Mouse (Mus musculus): ENCODE measurements around the gene Panx3. TPM values are rescaled to one million over a fixed set of nuclear protein-coding genes. Genes with fewer than 3 reads are reported as not detected.

The Panx3 gene
- polyA plus RNA-seq, 1 experiment from 2014 or later: 0.79 TPM

- no peak overlapping the region for H3K4me3 ChIP-seq
- 92% methylated on average over 1 of the region's 1 CpGs for WGBS
- no peaks in the 10 kb centered on the region for H3K27me3 ChIP-seq
- H3K4me2 ChIP-seq (replicated peaks): no peak overlapping the region
- no peaks in the 10 kb centered on the region for H3K9me3 ChIP-seq (replicated peaks)
- H3K4me1 ChIP-seq: peaks cover 25% of the 10 kb centered on the region
- no peak for ATAC-seq (ENCODE audit: low FRiP score)
- H3K36me3 ChIP-seq: no peaks in the 10 kb centered on the region
- no peak overlapping the region for H3K9ac ChIP-seq
- peak overlapping the region; percentile 44; the same call in 1 of the 2 replicates for H3K27ac ChIP-seq
Measured at GRCm38 (mm10) chr9:37627263-37627662, 41.8 kb downstream of the Panx3 start.

GRCm38 (mm10) chr9:37626103-37626567, 42.9 kb downstream of the Panx3 start:
- Histone ChIP-seq H3K27me3 (no peaks in the 10 kb centered on the region), H3K27ac (peak overlapping the region; percentile 88), H3K4me3 (no peak overlapping the region), H3K4me2 (replicated peaks) (peak overlapping the region; percentile 37), H3K9me3 (replicated peaks) (no peaks in the 10 kb centered on the region), H3K36me3 (no peaks in the 10 kb centered on the region), H3K9ac (no peak overlapping the region), H3K4me1 (peaks cover 25% of the 10 kb centered on the region)
- ATAC-seq (ENCODE audit: low FRiP score): peak; percentile 59
- 8% methylated on average over 3 of the region's 3 CpGs for WGBS

GRCm38 (mm10) chr9:37625641-37626040, 43.4 kb downstream of the Panx3 start:
- Histone ChIP-seq H3K9ac (peak overlapping the region; percentile 32; the same call in 1 of the 2 replicates), H3K36me3 (no peaks in the 10 kb centered on the region), H3K27me3 (no peaks in the 10 kb centered on the region), H3K4me2 (replicated peaks) (peak overlapping the region; percentile 37), H3K9me3 (replicated peaks) (no peaks in the 10 kb centered on the region), H3K27ac (peak overlapping the region; percentile 88), H3K4me1 (peaks cover 25% of the 10 kb centered on the region), H3K4me3 (no peak overlapping the region)
- WGBS: 19% methylated on average over 7 of the region's 7 CpGs
- ATAC-seq (ENCODE audit: low FRiP score): peak; percentile 81

- H3K4me3 ChIP-seq: no peak overlapping the region
- H3K9ac ChIP-seq: no peak overlapping the region; the same call in 1 of the 2 replicates
- ATAC-seq (ENCODE audit: low FRiP score): peak; percentile 88
- no peaks in the 10 kb centered on the region for H3K27me3 ChIP-seq
- H3K4me1 ChIP-seq: peaks cover 25% of the 10 kb centered on the region
- peak overlapping the region; percentile 88 for H3K27ac ChIP-seq
- H3K36me3 ChIP-seq: no peaks in the 10 kb centered on the region
- peak overlapping the region; percentile 37 for H3K4me2 ChIP-seq (replicated peaks)
- WGBS: 39% methylated on average over 3 of the region's 3 CpGs
- H3K9me3 ChIP-seq (replicated peaks): no peaks in the 10 kb centered on the region
Measured at GRCm38 (mm10) chr9:37625129-37625528, 43.9 kb downstream of the Panx3 start.

GRCm38 (mm10) chr9:37624502-37624901, 44.5 kb downstream of the Panx3 start:
- Histone ChIP-seq H3K27ac (0 out of 2 replicates have a peak overlapping the region, but pooled peaks have one; percentile 88), H3K4me3 (no peak overlapping the region), H3K9ac (no peak overlapping the region), H3K36me3 (no peaks in the 10 kb centered on the region), H3K4me1 (peaks cover 25% of the 10 kb centered on the region), H3K4me2 (replicated peaks) (no peak overlapping the region), H3K9me3 (replicated peaks) (no peaks in the 10 kb centered on the region), H3K27me3 (no peaks in the 10 kb centered on the region)
- WGBS: 84% methylated on average over 1 of the region's 1 CpGs
- no peak for ATAC-seq (ENCODE audit: low FRiP score)

- Histone ChIP-seq H3K27ac (no peak overlapping the region), H3K9me3 (replicated peaks) (no peaks in the 10 kb centered on the region), H3K9ac (no peak overlapping the region), H3K27me3 (no peaks in the 10 kb centered on the region), H3K4me1 (peaks cover 25% of the 10 kb centered on the region), H3K4me3 (no peak overlapping the region), H3K4me2 (replicated peaks) (no peak overlapping the region), H3K36me3 (no peaks in the 10 kb centered on the region)
- WGBS: 88% methylated on average over 3 of the region's 3 CpGs
- ATAC-seq (ENCODE audit: low FRiP score): no peak
Measured at GRCm38 (mm10) chr9:37623981-37624380, 45.1 kb downstream of the Panx3 start.

- ATAC-seq (ENCODE audit: low FRiP score): no peak
- no peaks in the 10 kb centered on the region for H3K27me3 ChIP-seq
- H3K4me3 ChIP-seq: no peak overlapping the region
- H3K4me1 ChIP-seq: peaks cover 16% of the 10 kb centered on the region
- 87% methylated on average over 6 of the region's 6 CpGs for WGBS
- no peak overlapping the region for H3K27ac ChIP-seq
- H3K36me3 ChIP-seq: no peaks in the 10 kb centered on the region
- H3K9me3 ChIP-seq (replicated peaks): no peaks in the 10 kb centered on the region
- no peak overlapping the region for H3K9ac ChIP-seq
- no peak overlapping the region for H3K4me2 ChIP-seq (replicated peaks)
Measured at GRCm38 (mm10) chr9:37621290-37621689, 47.7 kb downstream of the Panx3 start.

- H3K36me3 ChIP-seq: no peaks in the 10 kb centered on the region
- no peak for ATAC-seq (ENCODE audit: low FRiP score)
- H3K9me3 ChIP-seq (replicated peaks): no peaks in the 10 kb centered on the region
- no peak overlapping the region for H3K27ac ChIP-seq
- H3K9ac ChIP-seq: no peak overlapping the region
- H3K4me2 ChIP-seq (replicated peaks): no peak overlapping the region
- H3K27me3 ChIP-seq: no peaks in the 10 kb centered on the region
- H3K4me3 ChIP-seq: no peak overlapping the region
- peaks cover 9% of the 10 kb centered on the region; the same call in 1 of the 2 replicates for H3K4me1 ChIP-seq
- 55% methylated on average over 2 of the region's 2 CpGs for WGBS
Measured at GRCm38 (mm10) chr9:37616770-37617169, 52.3 kb downstream of the Panx3 start.

- H3K36me3 ChIP-seq: no peaks in the 10 kb centered on the region
- H3K27ac ChIP-seq: no peak overlapping the region
- ATAC-seq (ENCODE audit: low FRiP score): no peak
- H3K27me3 ChIP-seq: no peaks in the 10 kb centered on the region
- no peak overlapping the region for H3K4me2 ChIP-seq (replicated peaks)
- H3K9ac ChIP-seq: no peak overlapping the region
- peaks cover 9% of the 10 kb centered on the region; the same call in 1 of the 2 replicates for H3K4me1 ChIP-seq
- H3K4me3 ChIP-seq: no peak overlapping the region
- H3K9me3 ChIP-seq (replicated peaks): no peaks in the 10 kb centered on the region
- 66% methylated on average over 5 of the region's 5 CpGs for WGBS
Measured at GRCm38 (mm10) chr9:37615220-37615619, 53.8 kb downstream of the Panx3 start.

- no peak overlapping the region for H3K27ac ChIP-seq
- H3K9ac ChIP-seq: no peak overlapping the region; the same call in 1 of the 2 replicates
- H3K4me2 ChIP-seq (replicated peaks): peak overlapping the region; percentile 77
- peak overlapping the region; percentile 65; the same call in 1 of the 2 replicates for H3K4me3 ChIP-seq
- no peaks in the 10 kb centered on the region for H3K9me3 ChIP-seq (replicated peaks)
- ATAC-seq (ENCODE audit: low FRiP score): peak; percentile 17
- no peaks in the 10 kb centered on the region for H3K27me3 ChIP-seq
- H3K4me1 ChIP-seq: peaks cover 9% of the 10 kb centered on the region; the same call in 1 of the 2 replicates
- H3K36me3 ChIP-seq: no peaks in the 10 kb centered on the region
Measured at GRCm38 (mm10) chr9:37614316-37614715, 54.7 kb downstream of the Panx3 start.

GRCm38 (mm10) chr9:37613911-37614280, 55.1 kb downstream of the Panx3 start:
- H3K9me3 ChIP-seq (replicated peaks): no peaks in the 10 kb centered on the region
- H3K27ac ChIP-seq: peak overlapping the region; percentile 85
- 27% methylated on average over 6 of the region's 6 CpGs for WGBS

GRCm38 (mm10) chr9:37613182-37613910, 55.7 kb downstream of the Panx3 start, which contains the start of gene Spa17:
Gene Spa17 (minus strand): TSS chr9:37613722.
- 1% methylated on average over 45 of the region's 45 CpGs for WGBS
- no peaks in the 10 kb centered on the region for H3K27me3 ChIP-seq
- H3K27ac ChIP-seq: peak within 1 kb of the TSS; percentile 85
- no peaks in the 10 kb centered on the region for H3K9me3 ChIP-seq (replicated peaks)
- no peaks in the 10 kb centered on the region for H3K36me3 ChIP-seq
- peak within 1 kb of the TSS; percentile 77 for H3K4me2 ChIP-seq (replicated peaks)
- peak; percentile 95 for ATAC-seq (ENCODE audit: low FRiP score)
- peak within 1 kb of the TSS; percentile 65 for H3K4me3 ChIP-seq
- peaks cover 9% of the 10 kb centered on the region; the same call in 1 of the 2 replicates for H3K4me1 ChIP-seq
- peak within 1 kb of the TSS; percentile 71 for H3K9ac ChIP-seq

More at GRCm38 (mm10) chr9:37613911-37614280, 55.1 kb downstream of the Panx3 start:
- Histone ChIP-seq H3K9ac (peak overlapping the region; percentile 52), H3K4me3 (peak overlapping the region; percentile 65), H3K4me1 (peaks cover 9% of the 10 kb centered on the region; the same call in 1 of the 2 replicates), H3K4me2 (replicated peaks) (peak overlapping the region; percentile 77), H3K27me3 (no peaks in the 10 kb centered on the region), H3K36me3 (no peaks in the 10 kb centered on the region)
- peak; percentile 66 for ATAC-seq (ENCODE audit: low FRiP score)

Measured in hindbrain, embryonic 12.5 days (tissue).